Mouse (Mus musculus) testis, adult 2 months (tissue): Measurements from ENCODE around the gene Gsg1l2. TPM values are rescaled to one million over a fixed set of nuclear protein-coding genes. Genes with fewer than 3 reads are reported as not detected.

ENCODE experiments used
- H3K27ac ChIP-seq: fragments of 200-500 bp; 2 replicates; pipeline ENCODE4 v1.5.1; 2012; ENCODE audit warnings: low read depth, low read length; ENCODE audit not compliant: control insufficient read depth, insufficient read depth
- H3K27me3 ChIP-seq: fragments of 200-500 bp; 2 replicates; pipeline ENCODE4 v1.6.1; 2012; ENCODE audit warnings: mild to moderate bottlenecking, low read length, moderate library complexity; ENCODE audit not compliant: control insufficient read depth, insufficient read depth
- H3K36me3 ChIP-seq: fragments of 200-500 bp; 2 replicates; pipeline ENCODE4 v1.6.1; 2012; ENCODE audit warnings: mild to moderate bottlenecking, low read length; ENCODE audit not compliant: control insufficient read depth, insufficient read depth
- H3K4me1 ChIP-seq: fragments of 200-500 bp; 2 replicates; pipeline ENCODE4 v1.6.1; 2012; ENCODE audit warnings: low read length; ENCODE audit not compliant: control insufficient read depth, insufficient read depth
- H3K4me3 ChIP-seq: fragments of 200-500 bp; 2 replicates; pipeline ENCODE4 v1.5.1; 2012; ENCODE audit warnings: low read depth, mild to moderate bottlenecking, low read length, moderate library complexity, mixed read lengths; ENCODE audit not compliant: control insufficient read depth
- CTCF ChIP-seq: fragments of 200-500 bp; IDR thresholded peaks from 2 replicates; pipeline ENCODE4 v1.5.1; 2012; ENCODE audit warnings: low read depth, mild to moderate bottlenecking, inconsistent platforms, low read length, moderate library complexity; ENCODE audit not compliant: control insufficient read depth, insufficient read depth, insufficient replicate concordance
- POLR2A ChIP-seq: fragments of 200-500 bp; IDR thresholded peaks from 2 replicates; pipeline ENCODE4 v1.6.1; 2012; ENCODE audit warnings: low read depth, mild to moderate bottlenecking, inconsistent platforms, low read length, moderate library complexity; ENCODE audit not compliant: control insufficient read depth
- polyA plus RNA-seq: library from polyadenylated mRNA; depleted of rRNA; stranded (reverse); fragments of >200 nt; gene quantifications from 2 replicates; pipeline ENCODE4 v1.2.3, GENCODE M21; 2012; rRNA removed

Gene Gsg1l2
- polyA plus RNA-seq, 1 experiment, result not detected

GRCm38 (mm10) chr11:67820221-67820620 lies 45.8 kb downstream of the Gsg1l2 start:
- H3K27ac ChIP-seq, result no peak overlapping the region
- no peaks in the 10 kb centered on the region for H3K36me3 ChIP-seq
- TF ChIP-seq POLR2A, result no peak
- TF ChIP-seq CTCF, result peak; percentile 16; the same call in 1 of the 2 replicates

GRCm38 (mm10) chr11:67821560-67821959 lies 47.2 kb downstream of the Gsg1l2 start:
- no peaks in the 10 kb centered on the region for H3K36me3 ChIP-seq
- TF ChIP-seq CTCF, result no peak
- no peak for TF ChIP-seq POLR2A
- no peak overlapping the region for H3K4me3 ChIP-seq
- H3K27ac ChIP-seq, result no peak overlapping the region
- H3K4me1 ChIP-seq, result no peaks in the 10 kb centered on the region
- no peaks in the 10 kb centered on the region for H3K27me3 ChIP-seq

More at GRCm38 (mm10) chr11:67820221-67820620, 45.8 kb downstream of the Gsg1l2 start:
- H3K4me1 ChIP-seq, result no peaks in the 10 kb centered on the region
- no peak overlapping the region for H3K4me3 ChIP-seq
- H3K27me3 ChIP-seq, result no peaks in the 10 kb centered on the region

- no peak for TF ChIP-seq POLR2A
- no peak for TF ChIP-seq CTCF
- H3K4me1 ChIP-seq, result no peaks in the 10 kb centered on the region
- H3K27ac ChIP-seq, result no peak overlapping the region
- H3K27me3 ChIP-seq, result no peaks in the 10 kb centered on the region
- no peaks in the 10 kb centered on the region for H3K36me3 ChIP-seq
- no peak overlapping the region for H3K4me3 ChIP-seq
Observed at GRCm38 (mm10) chr11:67828360-67829059, 54.1 kb downstream of the Gsg1l2 start.

GRCm38 (mm10) chr11:67829530-67829929 lies 55.1 kb downstream of the Gsg1l2 start:
- no peaks in the 10 kb centered on the region for H3K27me3 ChIP-seq
- H3K27ac ChIP-seq, result no peak overlapping the region
- no peak overlapping the region for H3K4me3 ChIP-seq
- no peaks in the 10 kb centered on the region for H3K4me1 ChIP-seq
- no peaks in the 10 kb centered on the region for H3K36me3 ChIP-seq
- no peak for TF ChIP-seq POLR2A
- no peak for TF ChIP-seq CTCF

GRCm38 (mm10) chr11:67831820-67832219 lies 57.4 kb downstream of the Gsg1l2 start:
- H3K36me3 ChIP-seq, result no peaks in the 10 kb centered on the region
- TF ChIP-seq POLR2A (no peak), CTCF (no peak)
- no peaks in the 10 kb centered on the region for H3K27me3 ChIP-seq
- no peaks in the 10 kb centered on the region for H3K4me1 ChIP-seq
- no peak overlapping the region for H3K4me3 ChIP-seq
- no peak overlapping the region for H3K27ac ChIP-seq

GRCm38 (mm10) chr11:67835408-67836078 lies 61.1 kb downstream of the Gsg1l2 start:
- no peaks in the 10 kb centered on the region for H3K27me3 ChIP-seq
- H3K4me1 ChIP-seq, result no peaks in the 10 kb centered on the region
- TF ChIP-seq POLR2A, result no peak
- TF ChIP-seq CTCF, result no peak
- H3K27ac ChIP-seq, result no peak overlapping the region
- H3K36me3 ChIP-seq, result no peaks in the 10 kb centered on the region
- no peak overlapping the region for H3K4me3 ChIP-seq

Other genes starting within 250 kb of the Gsg1l2 start
- not detected in 2 replicates for gene Rcvrn, start 79.3 kb upstream of the Gsg1l2 start, polyA plus RNA-seq
- 0.16 and 0.73 TPM in 2 replicates for gene Glp2r, start 3.5 kb upstream of the Gsg1l2 start, polyA plus RNA-seq
- gene Dhrs7c, start 23.6 kb downstream of the Gsg1l2 start, polyA plus RNA-seq, result not detected in 2 replicates
- gene Usp43, start 147.5 kb downstream of the Gsg1l2 start, polyA plus RNA-seq, result 1.5 and 1.7 TPM in 2 replicates
- gene Cfap52, start 191.0 kb downstream of the Gsg1l2 start, polyA plus RNA-seq, result 76.9 and 86.1 TPM in 2 replicates
- gene Stx8, start 191.6 kb downstream of the Gsg1l2 start, polyA plus RNA-seq, result 12.9 and 19.6 TPM in 2 replicates